Mouse (Mus musculus): ENCODE results near the gene Prl8a2.

Gene Prl8a2

DNA sequence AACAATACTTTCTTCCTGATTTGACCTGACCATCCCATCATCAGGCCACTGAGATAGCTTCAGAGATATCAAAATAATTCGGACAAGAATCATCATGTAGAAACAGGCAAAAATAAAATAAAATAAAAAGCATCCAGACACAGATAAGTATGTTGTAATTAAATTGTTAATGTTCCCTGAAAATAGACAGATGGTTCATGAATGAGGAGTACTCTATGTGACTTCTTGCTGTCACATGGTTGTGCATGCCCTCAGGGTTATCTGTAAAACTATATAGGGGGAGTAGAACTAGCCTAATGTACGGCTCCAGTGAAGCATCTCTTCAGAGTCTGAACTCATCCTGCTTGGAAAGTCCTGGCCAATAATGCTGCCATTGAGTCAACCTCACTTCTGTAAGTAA lies at the start of gene Prl8a2:
Prl8a2 (plus strand) TSS at position 301 of the 400 bp plus-strand sequence.
- DNase-seq (ENCODE audit: low spot score): no peak

DNA sequence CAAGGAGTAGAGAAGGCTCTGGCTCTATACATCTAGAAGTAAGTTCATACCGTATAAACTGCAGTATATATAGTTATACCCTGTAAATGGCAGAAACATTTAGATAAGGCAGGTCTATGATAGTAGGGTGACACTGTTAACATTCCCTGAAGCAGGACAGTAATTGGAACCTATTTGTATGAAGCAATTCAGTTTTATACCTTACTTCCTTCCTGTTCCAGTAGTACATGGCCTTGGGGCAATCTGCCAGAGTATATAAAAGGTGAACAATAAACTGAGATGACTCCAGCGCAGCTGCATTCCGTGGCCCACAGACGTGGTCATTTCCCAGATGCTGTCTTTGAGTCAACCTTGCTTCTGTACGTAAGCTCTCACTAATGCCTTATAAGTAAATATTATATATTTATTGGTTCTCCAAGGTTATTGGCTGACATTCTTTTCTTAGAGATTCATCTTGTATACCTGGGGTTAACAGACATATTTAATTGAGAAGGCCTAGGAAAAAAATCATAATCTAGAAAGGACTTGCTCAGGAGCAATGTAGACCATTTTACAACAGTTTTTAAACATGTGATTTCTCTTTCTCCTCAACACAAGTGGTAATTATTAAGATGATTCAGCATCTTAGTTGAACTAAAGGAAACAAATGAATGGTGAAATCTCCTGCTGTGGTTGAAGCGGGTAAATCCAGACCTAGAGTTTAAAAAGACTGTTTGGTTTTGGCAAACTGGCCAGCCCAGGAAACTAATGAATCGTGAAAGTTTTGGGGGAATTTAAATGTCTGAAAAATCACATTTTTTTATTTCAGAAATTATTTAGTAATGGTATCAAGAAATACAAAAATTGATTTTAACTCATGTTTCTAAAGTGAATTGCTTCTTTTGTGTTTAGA lies 32.9 kb upstream of the Prl8a2 start, which contains the start of gene Prl6a1:
Prl6a1 (plus strand) TSS at position 294 of the 892 bp plus-strand sequence.
- no peak for DNase-seq (ENCODE audit: low spot score)

DNA sequence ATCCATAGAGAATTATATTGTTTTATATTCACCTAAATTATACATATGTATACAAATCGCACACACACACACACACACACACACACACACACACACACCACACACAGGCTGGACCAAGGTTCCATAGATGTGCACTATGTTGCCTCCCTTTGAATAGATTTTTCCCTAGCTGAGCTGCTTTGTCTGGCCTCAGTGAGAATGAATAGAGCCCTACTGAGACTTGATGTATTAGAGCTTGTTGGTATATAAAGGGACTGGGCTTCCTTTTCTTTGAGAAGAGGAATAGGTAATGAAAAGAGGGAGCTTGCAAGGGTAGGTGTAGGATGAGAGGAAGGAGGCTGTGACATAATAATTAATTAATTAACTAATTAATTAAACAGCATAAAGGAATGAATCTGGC lies 10.5 kb upstream of the Prl8a2 start:
- DNase-seq (ENCODE audit: low spot score): no peak

DNA sequence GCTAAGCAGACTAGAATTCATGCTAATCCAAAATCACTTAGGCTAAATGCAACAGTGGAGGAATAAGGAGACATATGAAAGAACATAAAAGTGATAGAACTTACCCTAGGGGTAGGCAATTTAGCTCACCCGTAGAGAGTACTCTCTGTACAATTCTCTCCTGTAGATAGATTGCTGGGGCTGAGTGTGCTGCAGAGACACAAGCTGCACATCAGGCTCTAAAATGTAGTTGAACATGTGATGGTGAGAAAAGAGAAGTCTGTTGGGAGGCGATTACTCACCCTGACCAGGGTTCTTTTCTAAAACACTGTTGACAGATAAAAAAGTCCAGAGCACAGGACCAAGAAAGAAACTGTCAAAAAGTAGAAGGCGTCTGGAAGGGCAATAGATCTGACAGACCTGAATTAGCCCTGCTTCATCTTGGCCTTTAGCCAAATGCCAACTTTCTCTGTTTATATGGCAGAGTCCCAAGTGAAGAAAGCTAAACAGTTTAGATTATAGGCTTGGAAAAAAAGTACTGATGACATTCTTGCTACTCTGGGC lies 2.7 kb upstream of the Prl8a2 start:
- no peak for DNase-seq (ENCODE audit: low spot score)

DNA sequence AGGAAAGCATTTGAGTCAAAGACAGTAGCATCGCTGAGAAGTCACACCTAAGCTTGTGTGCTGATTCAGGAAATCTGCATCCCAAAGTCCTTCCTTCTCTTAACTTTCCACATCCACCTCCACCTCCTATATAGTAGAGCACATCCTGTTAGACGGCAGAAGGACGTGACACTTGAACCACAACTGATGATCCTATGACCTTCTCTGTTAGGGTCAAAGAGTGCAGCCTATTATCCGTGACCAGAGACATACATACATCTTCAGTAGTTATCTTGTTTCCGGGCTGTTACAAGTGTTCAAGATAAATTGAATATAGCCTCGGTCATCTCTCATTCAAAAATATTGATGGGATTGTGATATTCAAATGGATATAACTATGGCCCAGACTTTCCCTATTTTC lies 45.3 kb downstream of the Prl8a2 start, which contains the start of gene Prl2b1:
Prl2b1 (minus strand) TSS at position 101 of the 400 bp plus-strand sequence.
- DNase-seq (ENCODE audit: low spot score): no peak

DNA sequence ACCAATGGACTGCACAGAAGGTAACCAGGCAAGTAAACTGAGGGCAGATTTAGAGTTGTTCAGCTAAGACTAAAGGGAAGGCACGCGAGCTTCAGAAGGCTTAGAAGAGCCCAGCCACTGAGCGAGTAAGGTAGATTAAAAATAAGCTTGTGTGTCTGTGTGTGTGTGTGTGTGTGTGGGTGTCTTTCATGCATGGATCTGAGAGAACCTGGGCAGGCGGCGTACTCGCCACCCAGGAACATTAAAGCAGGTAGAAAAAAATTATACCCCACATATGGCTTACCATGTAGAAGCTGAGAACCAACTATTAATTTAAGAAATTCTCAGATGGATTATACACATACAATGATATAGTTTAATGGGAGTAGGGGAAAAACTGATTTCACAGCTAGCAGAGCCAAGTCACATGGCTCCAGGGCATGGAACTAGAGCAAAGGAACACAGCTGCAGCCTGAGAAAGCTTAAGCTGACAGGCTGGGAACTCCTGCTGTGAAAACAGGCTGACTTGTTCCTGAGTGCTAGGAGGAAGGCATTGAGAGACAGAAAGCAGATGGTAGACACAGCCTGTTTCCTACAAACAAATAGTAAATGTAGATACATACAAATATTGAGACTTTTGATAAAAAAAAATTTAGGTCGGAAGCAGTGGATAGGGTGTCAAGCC lies 53.7 kb downstream of the Prl8a2 start:
- no peak for DNase-seq (ENCODE audit: low spot score)

Data from urinary bladder, postnatal 14 days (tissue).